Mouse (Mus musculus) liver, embryonic 11.5 days (tissue): Measurements from ENCODE around the gene Elovl7. TPM values are rescaled to one million over a fixed set of nuclear protein-coding genes. Genes with fewer than 3 reads are reported as not detected.

Source experiments
- ATAC-seq: fragments of 200-750 bp; cut with Nextera tagmentation; replicated peaks from 2 replicates; pipeline ENCODE4 v1.8.0; 2017; ENCODE audit warnings: moderate number of reproducible peaks, mild to moderate bottlenecking, moderate TSS enrichment, moderate library complexity; ENCODE audit not compliant: low FRiP score
- DNase-seq: peaks from one replicate; pipeline ENCODE4 v3.0.0-alpha.2; 2017; ENCODE audit warnings: low spot score
- H3K27ac ChIP-seq: fragments of 300-500 bp; sonication (generic); 2 replicates; pipeline ENCODE4 v1.5.1; 2014; ENCODE audit warnings: mild to moderate bottlenecking, low read depth, low read length, control low read depth
- H3K27me3 ChIP-seq: fragments of 300-500 bp; sonication (generic); replicated peaks from 2 replicates; pipeline ENCODE4 v1.6.1; 2014; ENCODE audit warnings: low read length, mixed read lengths; ENCODE audit not compliant: control insufficient read depth, insufficient read depth
- H3K36me3 ChIP-seq: fragments of 300-500 bp; sonication (generic); 2 replicates; pipeline ENCODE4 v1.6.1; 2014; ENCODE audit warnings: mild to moderate bottlenecking, low read length, moderate library complexity, mixed read lengths; ENCODE audit not compliant: control insufficient read depth, insufficient read depth
- H3K4me1 ChIP-seq: fragments of 300-500 bp; sonication (generic); replicated peaks from 2 replicates; pipeline ENCODE4 v1.6.1; 2014; ENCODE audit warnings: low read length, mixed read lengths; ENCODE audit not compliant: control insufficient read depth, insufficient read depth
- H3K4me2 ChIP-seq: fragments of 300-500 bp; sonication (generic); 2 replicates; pipeline ENCODE4 v1.6.1; 2014; ENCODE audit warnings: mild to moderate bottlenecking, control low read depth, moderate library complexity
- H3K4me3 ChIP-seq: fragments of 300-500 bp; sonication (generic); 2 replicates; pipeline ENCODE4 v1.5.1; 2014; ENCODE audit warnings: low read depth, low read length, control low read depth
- H3K9ac ChIP-seq: fragments of 300-500 bp; sonication (generic); 2 replicates; pipeline ENCODE4 v1.6.1; 2014; ENCODE audit warnings: low read depth, low read length, control low read depth
- H3K9me3 ChIP-seq: fragments of 300-500 bp; sonication (generic); 2 replicates; pipeline ENCODE4 v1.6.1; 2016; ENCODE audit warnings: low read length, inconsistent platforms, mixed read lengths; ENCODE audit not compliant: control insufficient read depth
- WGBS: fragments of 180-500 bp; shearing (Covaris S2); extraction: QIAGEN DNeasy Blood & Tissue Kit; methylation state at CpG from one replicate; pipeline ENCODE4 v1.1.7; 2014; 5-methylcytosine and 5-hydroxymethylcytosine counted together
- polyA plus RNA-seq: library from polyadenylated mRNA; unstranded; fragments of >200 nt; fragmentation: Nextera tagmentation; extraction: Ambion mirVana; gene quantifications from 2 replicates; pipeline ENCODE4 v1.2.1, GENCODE M21; 2014

Gene Elovl7
- polyA plus RNA-seq, 1 experiment from 2014 or later: 3.4 TPM

- DNase-seq (no peak), ATAC-seq (no peak)
- Histone ChIP-seq H3K9ac (no peak overlapping the region), H3K36me3 (no peaks in the 10 kb centered on the region), H3K4me3 (no peak overlapping the region), H3K4me2 (no peak overlapping the region), H3K27ac (no peak overlapping the region), H3K27me3 (no peaks in the 10 kb centered on the region), H3K4me1 (no peaks in the 10 kb centered on the region), H3K9me3 (no peaks in the 10 kb centered on the region)
- WGBS: 83% methylated on average over 7 of the region's 7 CpGs
These were observed 63.1 kb downstream of the Elovl7 start for GRCm38 (mm10) chr13:108277320-108277719.

- Histone ChIP-seq H3K9ac (no peak overlapping the region), H3K4me3 (no peak overlapping the region), H3K36me3 (no peaks in the 10 kb centered on the region), H3K27ac (no peak overlapping the region), H3K4me2 (no peak overlapping the region), H3K4me1 (no peaks in the 10 kb centered on the region), H3K9me3 (no peaks in the 10 kb centered on the region), H3K27me3 (no peaks in the 10 kb centered on the region)
- WGBS: 81% methylated on average over 6 of the region's 6 CpGs
- ATAC-seq (no peak), DNase-seq (no peak)
These were observed 64.4 kb downstream of the Elovl7 start for GRCm38 (mm10) chr13:108278592-108278991.

- H3K36me3 ChIP-seq: no peaks in the 10 kb centered on the region
- H3K9me3 ChIP-seq: no peaks in the 10 kb centered on the region
- no peaks in the 10 kb centered on the region for H3K4me1 ChIP-seq
- no peak overlapping the region for H3K4me2 ChIP-seq
- H3K27ac ChIP-seq: no peak overlapping the region
- WGBS: 82% methylated on average over 2 of the region's 2 CpGs
- DNase-seq (no peak), ATAC-seq (no peak)
- H3K27me3 ChIP-seq: no peaks in the 10 kb centered on the region
- no peak overlapping the region for H3K9ac ChIP-seq
- no peak overlapping the region for H3K4me3 ChIP-seq
These were observed 70.1 kb downstream of the Elovl7 start for GRCm38 (mm10) chr13:108284312-108284711.

GRCm38 (mm10) chr13:108287953-108288352, 73.7 kb downstream of the Elovl7 start:
- Histone ChIP-seq H3K36me3 (no peaks in the 10 kb centered on the region), H3K9ac (no peak overlapping the region), H3K4me3 (no peak overlapping the region), H3K27me3 (no peaks in the 10 kb centered on the region), H3K4me1 (no peaks in the 10 kb centered on the region), H3K9me3 (no peaks in the 10 kb centered on the region), H3K27ac (no peak overlapping the region), H3K4me2 (no peak overlapping the region)
- WGBS: 25% methylated on average over 3 of the region's 3 CpGs
- ATAC-seq (no peak), DNase-seq (no peak)

GRCm38 (mm10) chr13:108289436-108289835, 75.2 kb downstream of the Elovl7 start:
- Histone ChIP-seq H3K4me2 (no peak overlapping the region), H3K27ac (no peak overlapping the region), H3K9ac (no peak overlapping the region), H3K36me3 (no peaks in the 10 kb centered on the region), H3K4me3 (no peak overlapping the region), H3K27me3 (no peaks in the 10 kb centered on the region), H3K9me3 (no peaks in the 10 kb centered on the region), H3K4me1 (no peaks in the 10 kb centered on the region)
- ATAC-seq: no peak
- 75% methylated on average over 3 of the region's 3 CpGs for WGBS
- no peak for DNase-seq

GRCm38 (mm10) chr13:108290314-108290713, 76.1 kb downstream of the Elovl7 start:
- DNase-seq (no peak), ATAC-seq (no peak)
- WGBS: 61% methylated on average over 4 of the region's 4 CpGs
- Histone ChIP-seq H3K9me3 (no peaks in the 10 kb centered on the region), H3K27me3 (no peaks in the 10 kb centered on the region), H3K4me2 (no peak overlapping the region), H3K9ac (no peak overlapping the region), H3K4me1 (no peaks in the 10 kb centered on the region), H3K4me3 (no peak overlapping the region), H3K27ac (no peak overlapping the region), H3K36me3 (no peaks in the 10 kb centered on the region)

- peak; percentile 82 for ATAC-seq
- Histone ChIP-seq H3K4me3 (peak overlapping the region; percentile 44), H3K36me3 (no peaks in the 10 kb centered on the region), H3K9me3 (no peaks in the 10 kb centered on the region), H3K27ac (peak overlapping the region; percentile 73), H3K9ac (peak overlapping the region; percentile 31; the same call in 1 of the 2 replicates), H3K4me1 (peaks cover 11% of the 10 kb centered on the region), H3K27me3 (no peaks in the 10 kb centered on the region), H3K4me2 (peak overlapping the region; percentile 69)
- WGBS: 3% methylated on average over 12 of the region's 12 CpGs
- peak; percentile 71 for DNase-seq
These were observed 83.3 kb downstream of the Elovl7 start for GRCm38 (mm10) chr13:108297350-108298093.

GRCm38 (mm10) chr13:108298241-108298640, 84.0 kb downstream of the Elovl7 start:
- peak overlapping the region; percentile 69; the same call in 1 of the 2 replicates for H3K4me2 ChIP-seq
- no peaks in the 10 kb centered on the region for H3K9me3 ChIP-seq
- H3K4me1 ChIP-seq: peaks cover 11% of the 10 kb centered on the region
- H3K9ac ChIP-seq: no peak overlapping the region
- ATAC-seq (no peak), DNase-seq (no peak)
- H3K4me3 ChIP-seq: no peak overlapping the region
- no peaks in the 10 kb centered on the region for H3K27me3 ChIP-seq
- WGBS: 32% methylated on average over 5 of the region's 5 CpGs
- peak overlapping the region; percentile 73; the same call in 1 of the 2 replicates for H3K27ac ChIP-seq
- no peaks in the 10 kb centered on the region for H3K36me3 ChIP-seq

- H3K4me2 ChIP-seq: no peak overlapping the region
- no peaks in the 10 kb centered on the region for H3K36me3 ChIP-seq
- no peak overlapping the region for H3K9ac ChIP-seq
- peaks cover 11% of the 10 kb centered on the region for H3K4me1 ChIP-seq
- WGBS: 15% methylated on average over 5 of the region's 5 CpGs
- no peak overlapping the region for H3K27ac ChIP-seq
- no peaks in the 10 kb centered on the region for H3K27me3 ChIP-seq
- H3K9me3 ChIP-seq: no peaks in the 10 kb centered on the region
- DNase-seq: no peak
- ATAC-seq: no peak
- H3K4me3 ChIP-seq: no peak overlapping the region
These were observed 86.2 kb downstream of the Elovl7 start for GRCm38 (mm10) chr13:108300346-108300950.
